ENCODE assay signal across 16 mouse cellular contexts in the genomic region with DNA sequence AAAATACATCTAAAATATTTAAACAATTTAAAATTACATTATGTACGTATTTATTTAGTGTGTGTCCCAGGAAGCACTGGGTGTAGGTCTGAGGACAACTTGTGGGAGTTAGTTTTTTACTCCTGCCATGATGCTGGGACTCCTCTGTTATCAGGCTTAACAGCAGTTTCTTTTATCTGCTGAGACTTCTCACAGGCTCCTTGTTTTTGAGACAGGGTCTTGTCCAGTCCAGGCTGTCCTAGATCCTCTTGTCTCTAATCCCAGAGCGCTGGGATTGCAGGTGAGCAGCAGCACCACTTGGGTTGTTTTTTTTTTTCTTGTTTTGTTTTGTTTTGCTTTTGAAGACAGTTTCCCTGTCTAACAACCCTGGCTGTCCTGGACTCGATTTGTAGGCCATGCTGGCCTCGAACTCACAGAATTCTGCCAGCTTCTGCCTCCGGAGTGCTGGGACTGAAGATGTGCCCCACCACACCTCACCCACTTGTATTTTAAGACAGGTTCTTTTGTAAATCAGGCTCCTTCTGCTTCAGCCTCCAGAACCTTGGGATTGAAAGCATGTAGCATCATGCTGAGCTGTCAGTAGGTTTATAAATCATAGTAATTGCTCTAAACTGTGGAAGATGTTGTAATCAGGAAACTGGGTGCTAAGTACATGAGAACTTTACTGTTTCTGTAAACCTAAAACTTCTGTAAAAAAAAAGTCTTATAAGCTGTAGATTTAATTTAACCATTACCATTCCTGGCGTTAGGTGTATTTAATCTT. TPM values are rescaled to one million over a fixed set of nuclear protein-coding genes. Genes with fewer than 3 reads are reported as not detected.
DNase-seq lines count a peak whose midpoint lies in the region; ATAC-seq lines count a peak whose summit lies in the region.
"Had no signal": no experiment of that assay in that cellular context is flagged by ENCODE, and none has a peak within 500 bp of the region (broad histone marks: within the 10 kb centered on the region; RNA-seq: fewer than 3 reads in every experiment).

No protein-coding gene starts in this region.

- H3K27me3 ChIP-seq in heart, embryonic 10.5 days (ENCODE audit: insufficient read depth, poor library complexity, severe bottlenecking): no peaks in the 10 kb centered on the region
- no peaks in the 10 kb centered on the region for H3K27me3 ChIP-seq in heart, embryonic 12.5 days (replicated peaks)
- H3K27me3 ChIP-seq in erythroblast, embryonic 14.5 days (ENCODE audit: control insufficient read depth): no peaks in the 10 kb centered on the region
- H3K27me3 ChIP-seq in liver, embryonic 12.5 days (replicated peaks): no peaks in the 10 kb centered on the region
- H3K27me3 ChIP-seq: heart, embryonic 13.5 days had no signal

- no peaks in the 10 kb centered on the region for H3K9me3 ChIP-seq in heart, embryonic 10.5 days
- H3K9me3 ChIP-seq in heart, embryonic 12.5 days (replicated peaks): no peaks in the 10 kb centered on the region
- no peaks in the 10 kb centered on the region for H3K9me3 ChIP-seq in erythroblast, embryonic 14.5 days (ENCODE audit: control insufficient read depth, low read length)
- H3K9me3 ChIP-seq in liver, embryonic 12.5 days (replicated peaks): no peaks in the 10 kb centered on the region
- H3K9me3 ChIP-seq: heart, embryonic 13.5 days had no signal

- ATAC-seq in heart, embryonic 12.5 days (ENCODE audit: insufficient number of reproducible peaks, low FRiP score): no peak
- peak; percentile 48 for ATAC-seq in liver, embryonic 12.5 days
- no peak for ATAC-seq in CD4-positive, CD25-positive, alpha-beta regulatory T cell, adult 4 months
- ATAC-seq: hindbrain, embryonic 16.5 days had no signal

- 76% methylated on average over 6 of the region's 6 CpGs for WGBS in heart, embryonic 10.5 days
- WGBS in heart, embryonic 12.5 days: 79% methylated on average over 6 of the region's 6 CpGs
- 51% methylated on average over 6 of the region's 6 CpGs for WGBS in liver, embryonic 12.5 days (ENCODE audit: insufficient replicate concordance)

- no peak overlapping the region for H3K4me2 ChIP-seq in heart, embryonic 12.5 days
- peak overlapping the region; percentile 90 for H3K4me2 ChIP-seq in liver, embryonic 12.5 days

- H3K4me1 ChIP-seq in heart, embryonic 10.5 days: 0 out of 2 replicates have a peak, but pooled peaks cover 6% of the 10 kb centered on the region
- H3K4me1 ChIP-seq in heart, embryonic 12.5 days (replicated peaks): peaks cover 6% of the 10 kb centered on the region; the same call in 1 of the 2 replicates
- peaks cover 87% of the 10 kb centered on the region for H3K4me1 ChIP-seq in erythroblast, embryonic 14.5 days (ENCODE audit: control insufficient read depth)
- H3K4me1 ChIP-seq in liver, embryonic 12.5 days: peaks cover 79% of the 10 kb centered on the region

- no peak overlapping the region for H3K4me3 ChIP-seq in heart, embryonic 10.5 days
- H3K4me3 ChIP-seq in heart, embryonic 12.5 days: no peak overlapping the region
- peak overlapping the region; percentile 96 for H3K4me3 ChIP-seq in erythroblast, embryonic 14.5 days (replicated peaks)
- H3K4me3 ChIP-seq in liver, embryonic 12.5 days: no peak overlapping the region

- intact Hi-C loops in left cerebral cortex, postnatal 4 days (cut with DNase I): no loop called here

- peaks cover 7% of the 10 kb centered on the region for H3K36me3 ChIP-seq in heart, embryonic 10.5 days
- H3K36me3 ChIP-seq in heart, embryonic 12.5 days: peaks cover 3% of the 10 kb centered on the region
- H3K36me3 ChIP-seq in erythroblast, embryonic 14.5 days (ENCODE audit: control insufficient read depth): peaks cover 10% of the 10 kb centered on the region
- H3K36me3 ChIP-seq in liver, embryonic 12.5 days: peaks cover 6% of the 10 kb centered on the region

- H3K27ac ChIP-seq in heart, embryonic 10.5 days: 0 out of 2 replicates have a peak overlapping the region, but pooled peaks have one; percentile 100
- H3K27ac ChIP-seq in heart, embryonic 12.5 days (ENCODE audit: poor library complexity, severe bottlenecking): no peak overlapping the region
- H3K27ac ChIP-seq in liver, embryonic 12.5 days: peak overlapping the region; percentile 98

- no peak overlapping the region for H3K9ac ChIP-seq in heart, embryonic 12.5 days
- H3K9ac ChIP-seq in liver, embryonic 12.5 days: peak overlapping the region; percentile 43

- no peak for DNase-seq in heart, embryonic 10.5 days (ENCODE audit: low spot score)
- peak; percentile 53 for DNase-seq in 3T3-L1 (ENCODE audit: low read depth, low spot score)
- DNase-seq in left cerebral cortex, postnatal 4 days: no peak
- no peak for DNase-seq in lung, postnatal 36 days
- DNase-seq: B cell, adult 2 months; kidney, postnatal 10 days; right cerebral cortex, postnatal 14 days; thymus, adult 18-20 months had no signal

RNA-seq across cellular contexts. Expression of gene Ube2r2, which starts 1.8 kb away (rescaled TPM):
- 64.2 and 84.7 TPM in 2 replicates for polyA plus RNA-seq in heart, embryonic 10.5 days (2016; fragmentation: Nextera tagmentation; extraction: Ambion mirVana)
- 77.4 and 87.7 TPM in 2 replicates for polyA plus RNA-seq in heart, embryonic 12.5 days (2016; fragmentation: Nextera tagmentation; extraction: Ambion mirVana)
- polyA plus RNA-seq in erythroblast, embryonic 14.5 days (2012): 15.9 and 16.5 TPM in 2 replicates
- 39.9 and 44.8 TPM in 2 replicates for polyA plus RNA-seq in liver, embryonic 12.5 days (2016; fragmentation: Nextera tagmentation; extraction: Ambion mirVana)
- total RNA-seq in left cerebral cortex, postnatal 4 days (2021): 100 to 1,000 TPM; 101 to 103 TPM
- polyA plus RNA-seq in CD4-positive, CD25-positive, alpha-beta regulatory T cell, adult 4 months (2017; shearing (Covaris generic)): 10 to 100 TPM; 29.8 to 33.1 TPM

RNA-seq across cellular contexts. Expression of gene Nol6, which starts 9.5 kb away (rescaled TPM):
- polyA plus RNA-seq in heart, embryonic 10.5 days (2016; fragmentation: Nextera tagmentation; extraction: Ambion mirVana): 26.0 and 26.8 TPM in 2 replicates
- polyA plus RNA-seq in heart, embryonic 12.5 days (2016; fragmentation: Nextera tagmentation; extraction: Ambion mirVana): 21.6 and 22.0 TPM in 2 replicates
- 1.3 and 1.6 TPM in 2 replicates for polyA plus RNA-seq in erythroblast, embryonic 14.5 days (2012)
- polyA plus RNA-seq in liver, embryonic 12.5 days (2016; fragmentation: Nextera tagmentation; extraction: Ambion mirVana): 21.9 and 22.0 TPM in 2 replicates
- 10 to 100 TPM; 83.6 to 85.6 TPM for total RNA-seq in left cerebral cortex, postnatal 4 days (2021)
- polyA plus RNA-seq in CD4-positive, CD25-positive, alpha-beta regulatory T cell, adult 4 months (2017; shearing (Covaris generic)): 10 to 100 TPM; 14.6 to 29.2 TPM

RNA-seq across cellular contexts. Expression of gene Aqp3, which starts 35.7 kb away (rescaled TPM):
- polyA plus RNA-seq in heart, embryonic 10.5 days (2016; fragmentation: Nextera tagmentation; extraction: Ambion mirVana): 10.6 TPM in 2 replicates
- 2.2 and 2.6 TPM in 2 replicates for polyA plus RNA-seq in heart, embryonic 12.5 days (2016; fragmentation: Nextera tagmentation; extraction: Ambion mirVana)
- polyA plus RNA-seq in erythroblast, embryonic 14.5 days (2012): 3.0 and 4.8 TPM in 2 replicates
- 20.9 and 22.3 TPM in 2 replicates for polyA plus RNA-seq in liver, embryonic 12.5 days (2016; fragmentation: Nextera tagmentation; extraction: Ambion mirVana)
- total RNA-seq in left cerebral cortex, postnatal 4 days (2021): under 1 TPM in 1 of 2 experiments, not detected in 1; 0.20 TPM
- polyA plus RNA-seq in CD4-positive, CD25-positive, alpha-beta regulatory T cell, adult 4 months (2017; shearing (Covaris generic)): 10 to 100 TPM in 1 of 2 experiments, 1 to 10 TPM in 1; 8.3 to 13.9 TPM
- total RNA-seq: left cerebral cortex, adult 2 months had no signal
- polyA plus RNA-seq: cortical plate, adult 2 months had no signal
